Mouse (Mus musculus) embryonic facial prominence, embryonic 15.5 days (tissue): ENCODE results near the gene Zbtb21. TPM values are rescaled to one million over a fixed set of nuclear protein-coding genes. Genes with fewer than 3 reads are reported as not detected.
"Not testable (repeated sequence)": the region's sequence is repeated elsewhere in the genome, so short reads cannot be mapped to it uniquely, and the experiment has no call there.

ENCODE experiments used
- ATAC-seq: fragments of 200-750 bp; cut with Nextera tagmentation; 2 replicates; pipeline ENCODE4 v1.8.0; 2017; ENCODE audit warnings: low read depth, moderate TSS enrichment; ENCODE audit not compliant: insufficient number of reproducible peaks, low FRiP score, low TSS enrichment
- H3K27ac ChIP-seq: fragments of 300-500 bp; sonication (generic); replicated peaks from 2 replicates; pipeline ENCODE4 v1.5.1; 2015; ENCODE audit warnings: mild to moderate bottlenecking, inconsistent platforms
- H3K27me3 ChIP-seq: fragments of 300-500 bp; sonication (generic); 2 replicates; pipeline ENCODE4 v1.6.1; 2015; ENCODE audit warnings: inconsistent platforms
- H3K36me3 ChIP-seq: fragments of 300-500 bp; sonication (generic); 2 replicates; pipeline ENCODE4 v1.6.1; 2015; ENCODE audit warnings: mild to moderate bottlenecking, inconsistent platforms
- H3K4me1 ChIP-seq: fragments of 300-500 bp; sonication (generic); 2 replicates; pipeline ENCODE4 v1.6.1; 2015; ENCODE audit warnings: inconsistent platforms
- H3K4me2 ChIP-seq: fragments of 300-500 bp; sonication (generic); replicated peaks from 2 replicates; pipeline ENCODE4 v1.6.1; 2015; ENCODE audit warnings: mild to moderate bottlenecking, inconsistent platforms
- H3K4me3 ChIP-seq: fragments of 300-500 bp; sonication (generic); replicated peaks from 2 replicates; pipeline ENCODE4 v1.5.1; 2015; ENCODE audit warnings: mild to moderate bottlenecking, inconsistent platforms
- H3K9ac ChIP-seq: fragments of 300-500 bp; sonication (generic); 2 replicates; pipeline ENCODE4 v1.6.1; 2015; ENCODE audit warnings: inconsistent platforms
- H3K9me3 ChIP-seq: fragments of 300-500 bp; sonication (generic); replicated peaks from 2 replicates; pipeline ENCODE4 v1.6.1; 2016; ENCODE audit warnings: inconsistent platforms
- WGBS: fragments of 180-500 bp; shearing (Covaris S2); methylation state at CpG from one replicate; pipeline ENCODE4 v1.1.7; 2015; 5-methylcytosine and 5-hydroxymethylcytosine counted together
- polyA plus RNA-seq: library from polyadenylated mRNA; unstranded; fragments of >200 nt; fragmentation: Nextera tagmentation; extraction: Ambion mirVana; gene quantifications from 2 replicates; pipeline ENCODE4 v1.2.1, GENCODE M21; 2015

Zbtb21 gene
- polyA plus RNA-seq, 1 experiment from 2014 or later = 14.3 TPM

DNA sequence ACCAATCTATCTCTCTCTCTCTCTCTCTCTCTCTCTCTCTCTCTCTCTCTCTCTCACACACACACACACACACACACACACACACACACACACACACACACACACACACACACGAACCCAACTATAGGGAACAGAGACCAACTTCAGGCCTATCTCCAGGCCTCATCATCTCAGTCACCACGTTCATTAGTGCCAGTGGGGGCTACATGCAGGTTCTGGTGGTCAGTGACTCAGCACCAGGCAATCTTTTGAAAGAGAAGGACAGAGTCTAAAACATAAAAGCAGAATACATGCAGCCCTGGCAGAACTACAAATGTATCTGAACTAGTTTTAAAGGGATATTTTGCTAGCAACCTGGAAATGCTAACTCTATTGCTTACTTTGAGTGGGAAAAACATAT is 15.4 kb downstream of the Zbtb21 start:
- not testable (repeated sequence) for H3K9ac ChIP-seq, H3K27me3 ChIP-seq, H3K4me1 ChIP-seq, H3K9me3 ChIP-seq, ATAC-seq, H3K27ac ChIP-seq, H3K4me3 ChIP-seq, H3K4me2 ChIP-seq
- peaks cover 48% of the 10 kb centered on the region for H3K36me3 ChIP-seq
- WGBS = 80% methylated on average over 2 of the region's 2 CpGs

DNA sequence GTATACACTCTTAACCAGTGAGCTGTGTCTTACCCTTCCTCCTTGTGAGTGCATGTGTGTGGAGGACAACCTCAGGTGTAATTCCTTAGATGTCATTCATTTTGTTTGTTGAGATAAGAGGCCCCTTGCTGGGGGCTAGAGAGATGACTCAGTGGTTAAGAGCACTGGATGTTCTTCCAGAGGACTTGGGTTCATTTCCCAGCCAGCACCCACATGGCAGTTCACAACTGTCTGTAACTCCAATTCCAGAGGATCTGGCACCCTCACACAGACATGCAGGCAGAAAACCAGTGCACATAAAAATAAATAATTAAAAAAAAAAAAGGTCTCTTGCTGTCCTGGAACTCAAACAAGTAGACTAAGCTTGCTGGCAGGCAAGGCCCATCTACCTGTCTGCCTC is 20.6 kb downstream of the Zbtb21 start:
- ATAC-seq = no peak
- no peak overlapping the region for H3K4me3 ChIP-seq
- H3K36me3 ChIP-seq = peaks cover 18% of the 10 kb centered on the region
- no peaks in the 10 kb centered on the region for H3K27me3 ChIP-seq
- H3K9me3 ChIP-seq = no peaks in the 10 kb centered on the region
- no peak overlapping the region for H3K27ac ChIP-seq
- H3K4me2 ChIP-seq = no peak overlapping the region
- no peaks in the 10 kb centered on the region for H3K4me1 ChIP-seq
- no peak overlapping the region for H3K9ac ChIP-seq

DNA sequence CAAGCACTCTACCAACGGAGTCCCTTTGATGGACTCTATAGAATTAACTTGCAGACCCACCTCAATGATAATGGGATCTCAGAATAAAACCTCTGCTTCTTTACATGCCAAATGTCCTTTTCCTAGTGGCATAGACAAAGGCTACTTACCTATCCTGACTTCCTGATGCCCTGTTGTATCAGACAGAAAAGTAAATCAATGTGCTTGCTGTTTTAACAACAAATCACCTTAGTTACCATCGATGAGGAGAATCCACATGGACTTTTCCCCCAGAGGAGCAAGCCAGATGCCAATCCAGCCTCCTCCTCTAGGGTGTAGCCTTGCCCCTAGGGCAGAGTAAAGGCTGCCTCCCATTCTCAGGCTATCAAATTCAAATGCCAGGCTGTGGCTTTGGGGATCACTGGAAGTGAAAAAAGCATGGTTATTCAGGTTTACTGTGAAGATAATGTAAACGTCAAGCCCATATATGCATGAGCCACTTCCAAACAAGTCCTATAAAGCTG is 21.9 kb downstream of the Zbtb21 start:
- Histone ChIP-seq H3K36me3 (peaks cover 16% of the 10 kb centered on the region), H3K27ac (no peak overlapping the region), H3K4me1 (no peaks in the 10 kb centered on the region), H3K4me3 (no peak overlapping the region), H3K9ac (no peak overlapping the region), H3K4me2 (no peak overlapping the region), H3K9me3 (no peaks in the 10 kb centered on the region), H3K27me3 (no peaks in the 10 kb centered on the region)
- WGBS = 80% methylated on average over 3 of the region's 3 CpGs
- no peak for ATAC-seq

- Histone ChIP-seq H3K4me2 (no peak overlapping the region), H3K9ac (no peak overlapping the region), H3K27me3 (no peaks in the 10 kb centered on the region), H3K4me1 (no peaks in the 10 kb centered on the region), H3K27ac (no peak overlapping the region), H3K9me3 (no peaks in the 10 kb centered on the region), H3K4me3 (no peak overlapping the region), H3K36me3 (no peaks in the 10 kb centered on the region)
- 78% methylated on average over 3 of the region's 3 CpGs for WGBS
- no peak for ATAC-seq
Observed at GRCm38 (mm10) chr16:97935815-97936214, 26.6 kb downstream of the Zbtb21 start.

DNA sequence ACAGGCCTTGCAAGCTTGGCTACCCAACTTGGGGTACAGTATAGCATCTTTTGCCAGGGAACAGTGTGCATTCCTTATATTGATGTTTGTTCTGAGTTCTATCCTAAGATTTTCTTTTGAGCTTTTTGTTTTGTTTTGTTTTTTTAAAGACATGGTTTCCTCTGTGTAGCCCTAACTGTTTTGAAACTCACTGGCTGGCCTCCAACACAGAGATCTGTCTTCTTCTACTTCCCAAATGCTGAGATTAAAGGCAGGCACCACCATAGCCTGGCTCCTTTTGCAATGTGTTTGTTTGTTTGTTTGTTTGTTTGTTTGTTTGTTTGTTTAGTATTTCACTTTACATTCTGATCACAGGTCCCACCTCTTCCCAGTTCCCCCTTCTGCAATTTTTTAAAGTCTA is 32.2 kb downstream of the Zbtb21 start:
- no peak overlapping the region for H3K27ac ChIP-seq
- no peak overlapping the region for H3K4me2 ChIP-seq
- H3K9ac ChIP-seq = no peak overlapping the region
- no peaks in the 10 kb centered on the region for H3K9me3 ChIP-seq
- no peaks in the 10 kb centered on the region for H3K27me3 ChIP-seq
- H3K4me1 ChIP-seq = no peaks in the 10 kb centered on the region
- ATAC-seq = no peak
- no peaks in the 10 kb centered on the region for H3K36me3 ChIP-seq
- H3K4me3 ChIP-seq = no peak overlapping the region

DNA sequence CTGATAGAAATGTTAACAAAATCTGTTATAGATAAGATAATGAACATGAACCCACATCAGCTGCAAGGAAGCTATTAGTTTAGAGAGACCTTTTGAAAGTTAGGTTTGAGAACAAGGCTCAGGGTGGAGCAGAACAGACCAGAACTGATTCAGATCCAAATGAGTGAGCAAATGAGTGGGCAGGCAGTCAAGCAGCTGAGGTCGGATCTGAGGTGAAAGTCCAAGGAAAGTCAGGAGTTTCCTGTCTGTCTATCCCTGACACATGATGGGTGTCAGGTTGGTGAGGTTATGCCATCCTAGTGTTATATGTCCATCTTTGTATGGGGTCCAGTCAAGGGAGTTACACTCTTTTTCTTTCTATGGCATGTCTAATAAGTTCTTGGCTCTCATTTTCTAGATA is 32.9 kb downstream of the Zbtb21 start:
- ATAC-seq = no peak
- Histone ChIP-seq H3K4me1 (no peaks in the 10 kb centered on the region), H3K9me3 (no peaks in the 10 kb centered on the region), H3K27me3 (no peaks in the 10 kb centered on the region), H3K27ac (no peak overlapping the region), H3K4me2 (no peak overlapping the region), H3K9ac (no peak overlapping the region), H3K4me3 (no peak overlapping the region), H3K36me3 (no peaks in the 10 kb centered on the region)
- WGBS = 47% methylated on average over 1 of the region's 1 CpGs

DNA sequence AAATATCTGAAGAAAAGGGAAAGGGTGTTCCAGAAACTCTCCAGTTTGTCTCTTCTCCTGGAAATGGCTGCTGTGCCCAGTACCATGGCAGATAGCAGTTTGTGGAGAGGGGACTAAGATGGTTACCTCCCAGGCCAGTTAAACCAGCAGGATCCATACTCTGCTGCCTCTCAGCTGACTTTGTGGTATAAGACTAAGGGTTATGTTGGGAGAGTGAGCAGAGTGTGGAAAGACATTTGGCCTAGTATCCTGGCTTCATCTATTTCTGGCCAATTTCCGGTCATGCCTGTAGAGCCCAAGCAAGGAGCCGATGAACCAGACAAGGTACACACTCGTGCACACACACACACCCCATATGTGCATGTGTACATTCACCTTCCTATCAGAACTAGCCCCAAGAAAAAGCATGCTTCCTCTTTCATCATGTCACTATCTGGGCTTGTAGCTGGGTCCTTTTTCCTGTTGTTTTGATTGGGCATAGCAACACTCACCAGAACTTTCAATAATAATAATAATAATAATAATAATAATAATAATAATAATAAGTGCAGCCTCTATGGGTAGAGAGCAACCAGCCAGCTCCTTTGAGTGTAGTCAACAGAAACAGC is 35.0 kb downstream of the Zbtb21 start:
- Histone ChIP-seq H3K27ac (no peak overlapping the region), H3K36me3 (no peaks in the 10 kb centered on the region), H3K9me3 (no peaks in the 10 kb centered on the region), H3K9ac (no peak overlapping the region), H3K27me3 (no peaks in the 10 kb centered on the region), H3K4me2 (no peak overlapping the region), H3K4me1 (no peaks in the 10 kb centered on the region), H3K4me3 (no peak overlapping the region)
- no peak for ATAC-seq
- WGBS = 83% methylated on average over 3 of the region's 3 CpGs

DNA sequence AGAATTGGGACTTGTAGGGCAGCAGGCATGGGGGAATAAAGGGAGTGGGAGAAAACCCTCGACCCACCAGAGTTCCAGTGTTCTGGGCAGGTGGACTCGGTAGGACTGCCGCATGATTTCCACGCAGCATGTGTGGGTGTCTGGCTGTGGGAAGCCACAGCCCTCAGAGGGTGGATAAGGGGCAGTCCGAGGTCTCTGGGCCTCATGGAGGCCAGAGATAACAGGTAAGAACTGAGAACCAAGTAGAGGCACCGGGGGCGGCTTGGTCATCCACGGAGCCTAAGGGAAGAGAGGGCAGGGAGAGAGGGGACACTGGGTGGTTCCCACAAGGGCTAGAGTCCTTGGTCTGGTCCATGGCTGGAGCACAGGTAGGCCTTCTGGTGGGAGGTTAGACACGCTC is 36.0 kb downstream of the Zbtb21 start:
- no peaks in the 10 kb centered on the region for H3K9me3 ChIP-seq
- H3K27me3 ChIP-seq = no peaks in the 10 kb centered on the region
- H3K4me2 ChIP-seq = no peak overlapping the region
- H3K9ac ChIP-seq = no peak overlapping the region
- ATAC-seq = no peak
- H3K4me1 ChIP-seq = peaks cover 4% of the 10 kb centered on the region
- H3K4me3 ChIP-seq = no peak overlapping the region
- H3K27ac ChIP-seq = no peak overlapping the region
- no peaks in the 10 kb centered on the region for H3K36me3 ChIP-seq
- 91% methylated on average over 9 of the region's 9 CpGs for WGBS

DNA sequence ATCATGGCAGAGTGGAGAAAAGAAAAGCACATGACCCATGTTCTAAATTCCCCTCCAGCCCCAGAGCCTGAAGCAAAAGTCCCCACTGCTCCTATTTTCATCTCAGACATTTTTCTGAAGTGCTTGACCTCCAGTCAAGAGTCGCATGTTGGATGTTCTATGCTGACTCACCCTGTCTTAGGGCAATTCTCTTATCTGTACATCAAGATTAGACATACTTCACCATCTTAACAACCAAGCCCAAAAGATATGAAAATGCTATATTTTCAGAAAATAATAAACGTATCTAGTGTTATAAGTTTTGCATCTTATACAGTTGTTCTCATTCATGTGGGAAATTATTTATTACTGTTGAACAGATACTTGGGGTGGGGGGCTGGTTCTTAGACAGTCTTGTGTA is 36.7 kb downstream of the Zbtb21 start:
- Histone ChIP-seq H3K9ac (no peak overlapping the region), H3K4me1 (peaks cover 9% of the 10 kb centered on the region), H3K9me3 (no peaks in the 10 kb centered on the region), H3K27ac (no peak overlapping the region), H3K4me3 (no peak overlapping the region), H3K4me2 (no peak overlapping the region), H3K36me3 (no peaks in the 10 kb centered on the region), H3K27me3 (no peaks in the 10 kb centered on the region)
- no peak for ATAC-seq
- 61% methylated on average over 2 of the region's 2 CpGs for WGBS

DNA sequence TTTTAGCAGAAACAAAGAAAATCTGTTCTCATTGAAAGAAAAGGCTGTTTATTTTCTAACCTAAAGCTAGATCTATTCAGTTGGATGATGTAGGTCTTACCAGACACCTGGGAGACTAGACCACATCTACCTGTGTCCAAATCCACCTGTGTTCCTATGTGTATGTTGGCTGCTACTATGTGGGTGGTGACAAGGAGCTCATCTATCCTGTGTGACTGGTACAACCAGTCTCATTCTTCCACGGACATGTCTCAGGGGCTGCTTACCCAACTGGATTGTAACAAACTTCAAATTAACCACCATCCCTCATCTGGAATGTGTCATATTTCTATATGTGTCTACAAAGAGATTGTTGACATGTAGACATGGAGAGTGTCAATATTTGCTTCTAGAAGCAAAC is 38.7 kb downstream of the Zbtb21 start:
- 51% methylated on average over 1 of the region's 1 CpGs for WGBS
- H3K9me3 ChIP-seq = no peaks in the 10 kb centered on the region
- no peak overlapping the region for H3K9ac ChIP-seq

GRCm38 (mm10) chr16:97922779-97923126 is 39.7 kb downstream of the Zbtb21 start:
- H3K27ac ChIP-seq = peak overlapping the region; percentile 91; the same call in 1 of the 2 replicates
- no peaks in the 10 kb centered on the region for H3K36me3 ChIP-seq

More for the DNA sequence above, 38.7 kb downstream of the Zbtb21 start:
- peaks cover 9% of the 10 kb centered on the region for H3K4me1 ChIP-seq
- no peak for ATAC-seq
- no peak overlapping the region for H3K4me3 ChIP-seq
- H3K36me3 ChIP-seq = no peaks in the 10 kb centered on the region
- no peaks in the 10 kb centered on the region for H3K27me3 ChIP-seq
- no peak overlapping the region for H3K4me2 ChIP-seq
- H3K27ac ChIP-seq = 0 out of 2 replicates have a peak overlapping the region, but pooled peaks have one; percentile 4

More at GRCm38 (mm10) chr16:97922779-97923126, 39.7 kb downstream of the Zbtb21 start:
- peak overlapping the region; percentile 85 for H3K9ac ChIP-seq
- H3K27me3 ChIP-seq = no peaks in the 10 kb centered on the region
- 0 out of 2 replicates have a peak, but pooled peaks have one; percentile 11 for ATAC-seq
- no peaks in the 10 kb centered on the region for H3K9me3 ChIP-seq
- 2% methylated on average over 9 of the region's 9 CpGs for WGBS
- H3K4me1 ChIP-seq = peaks cover 9% of the 10 kb centered on the region
- H3K4me3 ChIP-seq = peak overlapping the region; percentile 89
- peak overlapping the region; percentile 73 for H3K4me2 ChIP-seq
